Mouse (Mus musculus) CD4-positive, CD25-positive, alpha-beta regulatory T cell, adult 4 months (primary cell): ENCODE data around the gene Tnfrsf25. TPM values are rescaled to one million over a fixed set of nuclear protein-coding genes. Genes with fewer than 3 reads are reported as not detected.

Experiments
- ATAC-seq: one replicate; pipeline ENCODE4 v1.8.0; 2017
- polyA plus RNA-seq, 2 experiments: library from polyadenylated mRNA; unstranded; fragments of 100-300 nt; shearing (Covaris generic); gene quantifications; one replicate each; pipeline ENCODE4 v1.2.1; 2017

The Tnfrsf25 gene
- polyA plus RNA-seq, 2 experiments from 2014 or later, result 125 to 170 TPM

GRCm38 (mm10) chr4:152143632-152144031, 27.9 kb downstream of the Tnfrsf25 start:
- ATAC-seq, result no peak

GRCm38 (mm10) chr4:152145473-152145872, 29.7 kb downstream of the Tnfrsf25 start:
- ATAC-seq, result no peak

- ATAC-seq, result no peak
These were observed 30.5 kb downstream of the Tnfrsf25 start for GRCm38 (mm10) chr4:152146033-152146827.

GRCm38 (mm10) chr4:152150546-152150945, 34.8 kb downstream of the Tnfrsf25 start:
- no peak for ATAC-seq

GRCm38 (mm10) chr4:152151451-152151965, 35.8 kb downstream of the Tnfrsf25 start:
- no peak for ATAC-seq

- no peak for ATAC-seq
These were observed 36.3 kb downstream of the Tnfrsf25 start, which contains the start of gene Espn for GRCm38 (mm10) chr4:152151966-152152544. Gene Espn, minus strand, starts transcription at chr4:152152371.

- peak; percentile 94 for ATAC-seq
These were observed 38.0 kb downstream of the Tnfrsf25 start for GRCm38 (mm10) chr4:152153771-152154177.

GRCm38 (mm10) chr4:152155019-152155418, 39.3 kb downstream of the Tnfrsf25 start:
- ATAC-seq, result no peak

- ATAC-seq, result no peak
These were observed 42.2 kb downstream of the Tnfrsf25 start for GRCm38 (mm10) chr4:152157779-152158584.

- no peak for ATAC-seq
These were observed 43.0 kb downstream of the Tnfrsf25 start, which contains the start of gene Hes2 for GRCm38 (mm10) chr4:152158585-152159284. Gene Hes2, plus strand, starts transcription at chr4:152158867.

GRCm38 (mm10) chr4:152159285-152159678, 43.5 kb downstream of the Tnfrsf25 start:
- no peak for ATAC-seq

GRCm38 (mm10) chr4:152160748-152161147, 45.0 kb downstream of the Tnfrsf25 start:
- no peak for ATAC-seq

GRCm38 (mm10) chr4:152161601-152162000, 45.9 kb downstream of the Tnfrsf25 start:
- ATAC-seq, result no peak

- ATAC-seq, result no peak
These were observed 47.0 kb downstream of the Tnfrsf25 start for GRCm38 (mm10) chr4:152162748-152163147.

GRCm38 (mm10) chr4:152165036-152165931, 49.5 kb downstream of the Tnfrsf25 start:
- ATAC-seq, result peak; percentile 67

GRCm38 (mm10) chr4:152168052-152168451, 52.3 kb downstream of the Tnfrsf25 start:
- ATAC-seq, result no peak

GRCm38 (mm10) chr4:152169103-152169502, 53.4 kb downstream of the Tnfrsf25 start:
- no peak for ATAC-seq
